Mouse (Mus musculus) spleen, adult 2 months (tissue): ENCODE measurements around the gene Bcl7a. TPM values are rescaled to one million over a fixed set of nuclear protein-coding genes. Genes with fewer than 3 reads are reported as not detected.

Experiments used
- DNase-seq, 2 experiments: peaks; one replicate each; pipeline versions ENCODE4 v3.0.0 to v3.0.0-alpha.2; 2012 to 2021; ENCODE audit warnings: low spot score in 2 of 2, low read depth in 1 of 2
- H3K27ac ChIP-seq: fragments of 200-500 bp; 2 replicates; pipeline ENCODE4 v1.5.1; 2012; ENCODE audit warnings: low read length, inconsistent platforms; ENCODE audit not compliant: insufficient read depth
- H3K27me3 ChIP-seq: fragments of 200-500 bp; 2 replicates; pipeline ENCODE4 v1.6.1; 2012; ENCODE audit warnings: mild to moderate bottlenecking, moderate library complexity, low read length, inconsistent platforms; ENCODE audit not compliant: control insufficient read depth, insufficient read depth
- H3K36me3 ChIP-seq: fragments of 200-500 bp; 2 replicates; pipeline ENCODE4 v1.6.1; 2012; ENCODE audit warnings: mild to moderate bottlenecking, low read length, inconsistent platforms; ENCODE audit not compliant: control insufficient read depth, insufficient read depth
- H3K4me1 ChIP-seq: fragments of 200-500 bp; 2 replicates; pipeline ENCODE4 v1.6.1; 2011; ENCODE audit warnings: inconsistent platforms; ENCODE audit not compliant: control insufficient read depth, insufficient read depth, insufficient read length
- H3K4me3 ChIP-seq: fragments of 200-500 bp; 2 replicates; pipeline ENCODE4 v1.5.1; 2011; ENCODE audit warnings: mild to moderate bottlenecking, inconsistent platforms; ENCODE audit not compliant: insufficient read depth, insufficient read length; ENCODE audit errors: extremely low read depth
- CTCF ChIP-seq: fragments of 200-500 bp; IDR thresholded peaks from 2 replicates; pipeline ENCODE4 v1.5.1; 2011; ENCODE audit warnings: mild to moderate bottlenecking, inconsistent platforms; ENCODE audit not compliant: insufficient read depth, insufficient read length, insufficient replicate concordance; ENCODE audit errors: extremely low read depth
- POLR2A ChIP-seq: fragments of 200-500 bp; IDR thresholded peaks from 2 replicates; pipeline ENCODE4 v1.6.1; 2011; ENCODE audit warnings: low read depth, low read length, inconsistent platforms
- WGBS: fragments of 180-500 bp; shearing (Covaris S2); methylation state at CpG from one replicate; pipeline ENCODE4 v1.1.7; 2018; 5-methylcytosine and 5-hydroxymethylcytosine counted together
- polyA plus RNA-seq: library from polyadenylated mRNA; depleted of rRNA; stranded (reverse); fragments of >200 nt; gene quantifications from 2 replicates; pipeline ENCODE4 v1.2.3, GENCODE M21; 2012

The Bcl7a gene
- polyA plus RNA-seq, 1 experiment, result 12.4 TPM

- TF ChIP-seq POLR2A (no peak), CTCF (no peak)
- WGBS, result 19% methylated on average over 11 of the region's 11 CpGs
- Histone ChIP-seq H3K27me3 (no peaks in the 10 kb centered on the region), H3K27ac (no peak overlapping the region), H3K36me3 (no peaks in the 10 kb centered on the region), H3K4me1 (peaks cover 7% of the 10 kb centered on the region; the same call in 1 of the 2 replicates), H3K4me3 (no peak overlapping the region)
- no peak for DNase-seq
Measured at GRCm38 (mm10) chr5:123313851-123314380, 29.7 kb upstream of the Bcl7a start.

GRCm38 (mm10) chr5:123315219-123315866 lies 28.3 kb upstream of the Bcl7a start:
- H3K27me3 ChIP-seq, result no peaks in the 10 kb centered on the region
- H3K4me3 ChIP-seq, result no peak overlapping the region
- no peak for TF ChIP-seq POLR2A
- TF ChIP-seq CTCF, result no peak
- peak; percentile 40 to 55 for DNase-seq
- H3K36me3 ChIP-seq, result no peaks in the 10 kb centered on the region
- 34% methylated on average over 10 of the region's 10 CpGs for WGBS
- peak overlapping the region; percentile 12 for H3K27ac ChIP-seq
- peaks cover 8% of the 10 kb centered on the region; the same call in 1 of the 2 replicates for H3K4me1 ChIP-seq

- Histone ChIP-seq H3K27ac (no peak overlapping the region; the same call in 1 of the 2 replicates), H3K27me3 (no peaks in the 10 kb centered on the region), H3K4me1 (peaks cover 10% of the 10 kb centered on the region; the same call in 1 of the 2 replicates), H3K4me3 (peak overlapping the region; percentile 53), H3K36me3 (no peaks in the 10 kb centered on the region)
- TF ChIP-seq CTCF (no peak), POLR2A (no peak)
- no peak for DNase-seq
- 14% methylated on average over 6 of the region's 6 CpGs for WGBS
Measured at GRCm38 (mm10) chr5:123317992-123318391, 25.6 kb upstream of the Bcl7a start.

- WGBS, result 94% methylated on average over 3 of the region's 3 CpGs
- peaks cover 11% of the 10 kb centered on the region; the same call in 1 of the 2 replicates for H3K4me1 ChIP-seq
- H3K36me3 ChIP-seq, result no peaks in the 10 kb centered on the region
- H3K27me3 ChIP-seq, result no peaks in the 10 kb centered on the region
- DNase-seq, result no peak
- H3K27ac ChIP-seq, result no peak overlapping the region
- TF ChIP-seq POLR2A (no peak), CTCF (no peak)
- no peak overlapping the region for H3K4me3 ChIP-seq
Measured at GRCm38 (mm10) chr5:123320136-123320535, 23.5 kb upstream of the Bcl7a start.

GRCm38 (mm10) chr5:123324242-123324641 lies 19.4 kb upstream of the Bcl7a start:
- DNase-seq, result no peak
- H3K27ac ChIP-seq, result no peak overlapping the region
- 49% methylated on average over 15 of the region's 15 CpGs for WGBS

GRCm38 (mm10) chr5:123326006-123326750 lies 17.5 kb upstream of the Bcl7a start:
- H3K36me3 ChIP-seq, result no peaks in the 10 kb centered on the region
- H3K4me1 ChIP-seq, result peaks cover 24% of the 10 kb centered on the region; the same call in 1 of the 2 replicates
- H3K27ac ChIP-seq, result no peak overlapping the region; the same call in 1 of the 2 replicates
- DNase-seq, result no peak
- TF ChIP-seq CTCF, result no peak
- TF ChIP-seq POLR2A, result no peak
- 67% methylated on average over 15 of the region's 15 CpGs for WGBS
- no peak overlapping the region for H3K4me3 ChIP-seq
- H3K27me3 ChIP-seq, result no peaks in the 10 kb centered on the region

More at GRCm38 (mm10) chr5:123324242-123324641, 19.4 kb upstream of the Bcl7a start:
- Histone ChIP-seq H3K4me1 (peaks cover 24% of the 10 kb centered on the region; the same call in 1 of the 2 replicates), H3K27me3 (no peaks in the 10 kb centered on the region), H3K36me3 (no peaks in the 10 kb centered on the region), H3K4me3 (no peak overlapping the region)
- TF ChIP-seq CTCF (no peak), POLR2A (no peak)
